Mouse (Mus musculus) adrenal gland, postnatal 0 days (tissue): ENCODE results near the gene Nkd2. TPM values are rescaled to one million over a fixed set of nuclear protein-coding genes. Genes with fewer than 3 reads are reported as not detected.

Source experiments
- polyA plus RNA-seq: library from polyadenylated mRNA; unstranded; fragments of >200 nt; fragmentation: Nextera tagmentation; extraction: Ambion mirVana; gene quantifications from 2 replicates; pipeline ENCODE4 v1.2.1, GENCODE M21; 2015

The Nkd2 gene
- polyA plus RNA-seq: 2.6 and 3.6 TPM in 2 replicates

DNA sequence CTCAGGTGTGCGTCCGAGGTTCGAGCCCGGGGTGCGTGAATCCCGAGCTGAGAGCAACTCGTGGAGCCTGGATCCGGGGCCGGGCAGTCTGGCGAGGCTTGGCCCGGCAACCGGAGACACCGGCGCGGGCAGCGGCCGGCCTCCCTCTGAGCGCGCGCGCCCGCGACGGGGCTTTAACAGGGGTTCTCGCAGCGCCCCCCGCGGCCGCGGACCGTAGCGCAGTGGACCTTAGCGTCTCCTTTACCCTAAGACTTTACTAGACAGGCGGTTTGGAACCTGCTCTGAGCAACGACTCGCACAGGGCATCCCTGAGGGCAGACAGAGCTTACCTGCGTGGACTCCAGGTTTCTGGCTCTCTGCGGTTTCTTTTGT, at the start of gene Nkd2:
Nkd2 (minus strand) TSS at position 167 of the 372 bp plus-strand sequence.

Other genes with a start within 250 kb of the Nkd2 start
- gene Clptm1l, start 243.6 kb downstream of the Nkd2 start, polyA plus RNA-seq: 77.7 and 118 TPM in 2 replicates
- gene Tert, start 220.7 kb downstream of the Nkd2 start, polyA plus RNA-seq: 0.85 and 2.8 TPM in 2 replicates
- gene Slc6a18, start 169.6 kb downstream of the Nkd2 start, polyA plus RNA-seq: 0.24 and 0.62 TPM in 2 replicates
- gene Slc6a19, start 142.8 kb downstream of the Nkd2 start, polyA plus RNA-seq: 0.19 and 0.57 TPM in 2 replicates
- 5.7 and 8.4 TPM in 2 replicates for gene Slc12a7, start 114.5 kb downstream of the Nkd2 start, polyA plus RNA-seq
- gene Trip13, start 90.2 kb upstream of the Nkd2 start, polyA plus RNA-seq: 9.7 and 9.8 TPM in 2 replicates
- 25.9 and 35.3 TPM in 2 replicates for gene Brd9, start 90.2 kb upstream of the Nkd2 start, polyA plus RNA-seq
- gene Zdhhc11, start 116.2 kb upstream of the Nkd2 start, polyA plus RNA-seq: not detected in 2 replicates
- gene Tppp, start 161.8 kb upstream of the Nkd2 start, polyA plus RNA-seq: 1.4 and 2.1 TPM in 2 replicates
- gene Cep72, start 214.7 kb upstream of the Nkd2 start, polyA plus RNA-seq: 6.5 and 8.9 TPM in 2 replicates